Mouse (Mus musculus): ENCODE results near the gene Pacs2. TPM values are rescaled to one million over a fixed set of nuclear protein-coding genes. Genes with fewer than 3 reads are reported as not detected.

Gene Pacs2
- total and polyA plus RNA-seq, 3 experiments, result 29.8 to 69.7 (median 62.5) TPM

DNA sequence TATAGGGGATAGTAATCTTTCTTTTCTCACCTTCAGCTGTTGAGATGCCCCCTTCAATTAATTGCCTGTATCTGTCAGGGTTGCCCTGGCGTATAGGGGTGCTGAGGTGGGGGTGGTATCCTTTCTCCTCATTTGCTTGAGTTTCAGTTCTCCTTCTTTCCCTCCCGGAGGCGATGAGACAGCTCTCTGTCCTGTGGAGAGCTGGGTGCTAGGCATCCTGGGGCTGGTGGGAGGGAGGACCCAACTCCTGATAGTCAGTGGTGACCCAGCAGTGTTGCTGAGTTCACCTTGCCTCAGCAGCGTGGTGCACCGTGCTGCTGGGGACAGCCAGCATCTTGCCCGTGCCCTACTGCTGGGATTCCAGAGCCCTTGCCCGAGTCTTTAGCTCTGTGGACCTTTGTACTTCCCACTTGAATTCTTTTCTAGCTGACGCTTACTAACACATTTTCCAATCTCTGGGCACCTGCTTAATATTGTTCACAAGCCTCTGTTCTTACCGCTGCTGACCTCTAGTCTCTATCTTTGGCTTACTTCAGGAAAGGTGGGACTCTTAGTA is 3.2 kb downstream of the Pacs2 start:
- H3K27ac ChIP-seq (ENCODE audit: control insufficient read depth, low read depth, low read length), result no peak overlapping the region
- peaks cover 31% of the 10 kb centered on the region for H3K79me2 ChIP-seq (ENCODE audit: control insufficient read depth, insufficient read depth, low read length, poor library complexity)
- H3K36me3 ChIP-seq (ENCODE audit: control insufficient read depth in 1 of 2, insufficient read depth in 2 of 2, low read length in 2 of 2), result peaks cover 0 to 18% of the 10 kb centered on the region in 2 experiments; a peak in 3 of 4 replicates
- no peak overlapping the region for H3K9ac ChIP-seq (ENCODE audit: control insufficient read depth, low read depth, low read length, poor library complexity, severe bottlenecking)
- peaks cover 12 to 30% of the 10 kb centered on the region in 2 experiments for H3K4me1 ChIP-seq (ENCODE audit: control insufficient read depth in 1 of 2, insufficient read depth in 2 of 2, low read length in 2 of 2)
- TF ChIP-seq USF1 (IDR thresholded peaks at IDR 0.05; ENCODE audit: low read depth, low read length) (no peak), ZKSCAN1 (IDR thresholded peaks at IDR 0.05; ENCODE audit: low read depth, low read length) (no peak), CHD2 (IDR thresholded peaks at IDR 0.05; ENCODE audit: low read length) (no peak), MAX (IDR thresholded peaks at IDR 0.05; ENCODE audit: low read length) (no peak), EP300 (IDR thresholded peaks at IDR 0.05; ENCODE audit: low read depth in 1 of 2, low read length in 2 of 2) (no peak), MAFK (IDR thresholded peaks at IDR 0.05; ENCODE audit: borderline replicate concordance, low read depth, low read length) (no peak), JUND (IDR thresholded peaks at IDR 0.05; ENCODE audit: low read depth, low read length) (no peak), MEF2A (IDR thresholded peaks at IDR 0.05; ENCODE audit: extremely low read depth, insufficient replicate concordance, low read depth, low read length, poor library complexity, severe bottlenecking) (no peak), CHD1 (IDR thresholded peaks at IDR 0.05; ENCODE audit: low read depth, low read length) (no peak), ZMIZ1 (IDR thresholded peaks at IDR 0.05; ENCODE audit: low read depth, low read length) (no peak), RAD21 (IDR thresholded peaks at IDR 0.05; ENCODE audit: low read depth, low read length) (no peak), UBTF (IDR thresholded peaks at IDR 0.05; ENCODE audit: borderline replicate concordance, insufficient read depth, low read depth, low read length) (no peak), TBP (IDR thresholded peaks at IDR 0.05; ENCODE audit: low read depth, low read length) (no peak), MXI1 (IDR thresholded peaks at IDR 0.05; ENCODE audit: low read depth, low read length) (no peak), ETS1 (IDR thresholded peaks at IDR 0.05; ENCODE audit: low read depth, low read length) (no peak)
- no peak overlapping the region for H3K4me3 ChIP-seq (ENCODE audit: control insufficient read depth in 1 of 2, insufficient read depth in 1 of 2, low read depth in 2 of 2, low read length in 2 of 2)
- DNase-seq (ENCODE audit: low read depth, low spot score), result no peak
- H3K9me3 ChIP-seq (replicated peaks; ENCODE audit: insufficient read depth, low read length), result no peaks in the 10 kb centered on the region
- H3K27me3 ChIP-seq (ENCODE audit: control insufficient read depth in 1 of 2, insufficient read depth in 2 of 2, low read length in 2 of 2), result no peaks in the 10 kb centered on the region

DNA sequence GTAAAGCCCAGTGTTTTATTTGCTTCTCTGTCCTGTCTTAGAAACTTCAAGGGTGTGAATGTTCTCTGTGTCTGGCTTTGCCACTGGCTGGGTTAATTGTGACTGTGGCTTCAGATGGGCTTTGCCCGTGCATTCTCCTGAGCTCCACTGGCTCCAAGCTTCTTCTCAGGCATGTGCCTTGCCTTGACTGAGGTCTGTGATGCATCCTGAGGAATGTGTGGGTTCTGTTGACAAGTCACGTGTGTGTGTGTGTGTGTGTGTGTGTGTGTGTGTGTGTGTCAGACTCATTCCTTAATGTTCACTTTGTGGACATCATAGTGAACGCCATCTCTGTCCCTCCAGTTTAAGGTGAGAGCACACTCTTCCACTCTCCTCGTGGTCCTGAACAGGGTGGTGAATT is 4.5 kb downstream of the Pacs2 start:
- Histone ChIP-seq H3K36me3 (ENCODE audit: control insufficient read depth in 1 of 2, insufficient read depth in 2 of 2, low read length in 2 of 2) (peaks cover 0 to 10% of the 10 kb centered on the region in 2 experiments; a peak in 3 of 4 replicates), H3K27ac (ENCODE audit: control insufficient read depth, low read depth, low read length) (no peak overlapping the region), H3K27me3 (ENCODE audit: control insufficient read depth in 1 of 2, insufficient read depth in 2 of 2, low read length in 2 of 2) (no peaks in the 10 kb centered on the region), H3K9ac (ENCODE audit: control insufficient read depth, low read depth, low read length, poor library complexity, severe bottlenecking) (no peak overlapping the region), H3K79me2 (ENCODE audit: control insufficient read depth, insufficient read depth, low read length, poor library complexity) (peaks cover 31% of the 10 kb centered on the region), H3K4me1 (ENCODE audit: control insufficient read depth in 1 of 2, insufficient read depth in 2 of 2, low read length in 2 of 2) (peaks cover 7 to 25% of the 10 kb centered on the region in 2 experiments), H3K4me3 (ENCODE audit: control insufficient read depth in 1 of 2, insufficient read depth in 1 of 2, low read depth in 2 of 2, low read length in 2 of 2) (no peak overlapping the region), H3K9me3 (replicated peaks; ENCODE audit: insufficient read depth, low read length) (no peaks in the 10 kb centered on the region)
- DNase-seq (ENCODE audit: low read depth, low spot score), result no peak
- TF ChIP-seq SMC3 (IDR thresholded peaks at IDR 0.05; ENCODE audit: low read depth, low read length), result no peak
- TF ChIP-seq USF1 (IDR thresholded peaks at IDR 0.05; ENCODE audit: low read depth, low read length), result no peak
- TF ChIP-seq CHD2 (IDR thresholded peaks at IDR 0.05; ENCODE audit: low read length), result no peak
- TF ChIP-seq MYB (IDR thresholded peaks at IDR 0.05; ENCODE audit: low read depth, low read length), result no peak
- TF ChIP-seq TAL1 (IDR thresholded peaks at IDR 0.05; ENCODE audit: low read length), result no peak
- no peak for TF ChIP-seq MAFK (IDR thresholded peaks at IDR 0.05; ENCODE audit: borderline replicate concordance, low read depth, low read length)
- no peak for TF ChIP-seq MXI1 (IDR thresholded peaks at IDR 0.05; ENCODE audit: low read depth, low read length)
- no peak for TF ChIP-seq KAT2A (conservative IDR thresholded peaks at IDR 0.05; ENCODE audit: low read depth, low read length)

Measured in MEL (cell line).